Mouse (Mus musculus) ES-Bruce4 (cell line): ENCODE measurements around the gene Padi6. TPM values are rescaled to one million over a fixed set of nuclear protein-coding genes. Genes with fewer than 3 reads are reported as not detected.
A peak's percentile ranks its signal among the peaks of the same experiment; 100 is the strongest.

Experiments
- H3K27ac ChIP-seq: 2 replicates; pipeline ENCODE4 v1.5.1; 2012; ENCODE audit warnings: low read length, inconsistent platforms; ENCODE audit not compliant: insufficient read depth
- H3K27me3 ChIP-seq: 2 replicates; pipeline ENCODE4 v1.6.1; 2012; ENCODE audit warnings: mild to moderate bottlenecking, low read length, inconsistent platforms; ENCODE audit not compliant: control insufficient read depth, poor library complexity, insufficient read depth, severe bottlenecking
- H3K36me3 ChIP-seq: 2 replicates; pipeline ENCODE4 v1.6.1; 2012; ENCODE audit warnings: inconsistent platforms, mild to moderate bottlenecking, low read length, moderate library complexity; ENCODE audit not compliant: control insufficient read depth, poor library complexity, insufficient read depth, severe bottlenecking
- H3K4me1 ChIP-seq: one replicate; pipeline ENCODE4 v1.8.1; 2011; ENCODE audit warnings: low read length; ENCODE audit not compliant: control insufficient read depth, insufficient read depth
- H3K4me3 ChIP-seq: 2 replicates; pipeline ENCODE4 v1.5.1; 2011; ENCODE audit warnings: low read depth, mild to moderate bottlenecking, low read length
- H3K9ac ChIP-seq: 2 replicates; pipeline ENCODE4 v1.6.1; 2012; ENCODE audit warnings: low read depth, mild to moderate bottlenecking, inconsistent platforms; ENCODE audit not compliant: poor library complexity, severe bottlenecking
- H3K9me3 ChIP-seq: replicated peaks from 2 replicates; pipeline ENCODE4 v1.6.1; 2012; ENCODE audit warnings: mild to moderate bottlenecking, low read length, inconsistent platforms; ENCODE audit not compliant: control insufficient read depth, poor library complexity, insufficient read depth, severe bottlenecking
- CTCF ChIP-seq: IDR thresholded peaks from one replicate; pipeline ENCODE4 v1.8.1; 2011; ENCODE audit warnings: low read depth, low read length
- EP300 ChIP-seq: IDR thresholded peaks from 2 replicates; pipeline ENCODE4 v1.6.1; 2011; ENCODE audit warnings: low read depth, low read length; ENCODE audit not compliant: insufficient read depth
- POLR2A ChIP-seq: IDR thresholded peaks from one replicate; pipeline ENCODE4 v1.8.1; 2011; ENCODE audit warnings: low read length; ENCODE audit not compliant: insufficient read depth
- polyA plus RNA-seq: library from polyadenylated mRNA; stranded (reverse); fragments of >200 nt; gene quantifications from 2 replicates; pipeline ENCODE4 v1.2.4, GENCODE M21; 2011; ENCODE audit warnings: low read depth; ENCODE audit not compliant: missing spikeins, insufficient read depth, insufficient read length

Gene Padi6
- polyA plus RNA-seq, 1 experiment: not detected

DNA sequence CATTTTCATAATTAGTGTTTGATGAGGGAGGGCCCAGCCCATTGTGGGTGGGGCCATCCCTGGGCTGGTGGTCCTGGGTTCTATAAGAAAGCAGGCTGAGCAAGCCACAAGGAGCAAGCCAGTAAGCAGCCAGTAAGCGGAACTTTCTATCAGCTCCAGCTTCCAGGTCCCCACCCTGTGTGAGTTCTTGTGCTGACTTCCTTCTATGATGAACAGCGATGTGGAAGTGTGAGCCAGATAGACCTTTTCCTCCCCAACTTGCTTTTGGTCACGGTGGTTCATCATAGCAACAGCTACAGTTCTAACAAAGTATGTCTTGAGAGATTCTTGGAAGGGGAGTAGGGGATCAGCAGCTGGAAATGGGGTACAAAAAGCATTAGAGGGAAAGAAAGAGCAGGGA lies 23.5 kb upstream of the Padi6 start:
- H3K27ac ChIP-seq: no peak overlapping the region
- peaks cover 3% of the 10 kb centered on the region for H3K4me1 ChIP-seq
- H3K36me3 ChIP-seq: no peaks in the 10 kb centered on the region
- TF ChIP-seq POLR2A: no peak
- no peak for TF ChIP-seq CTCF
- TF ChIP-seq EP300: no peak
- no peaks in the 10 kb centered on the region for H3K9me3 ChIP-seq
- no peak overlapping the region for H3K9ac ChIP-seq
- H3K27me3 ChIP-seq: no peaks in the 10 kb centered on the region
- H3K4me3 ChIP-seq: no peak overlapping the region

DNA sequence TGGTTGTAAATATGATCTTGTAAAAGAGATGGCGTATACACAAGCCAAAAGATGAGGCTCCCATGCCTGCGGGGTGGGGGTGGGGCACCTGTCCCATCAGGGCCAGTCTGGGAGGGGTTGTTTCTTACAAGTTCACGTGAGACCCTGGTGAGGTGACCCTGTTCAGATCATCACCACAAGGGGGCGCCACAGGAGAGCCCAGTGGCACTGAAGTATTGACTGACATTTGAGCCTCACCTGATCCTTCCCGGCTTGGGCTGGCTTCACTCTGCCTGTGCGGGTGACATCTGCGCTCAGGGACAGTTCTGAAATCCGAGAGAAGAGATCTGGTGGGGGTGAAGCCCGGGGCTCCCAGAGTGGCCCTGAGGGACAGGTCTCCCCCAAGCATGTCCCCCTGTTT lies 20.7 kb upstream of the Padi6 start:
- Histone ChIP-seq H3K4me3 (no peak overlapping the region), H3K36me3 (no peaks in the 10 kb centered on the region), H3K27ac (no peak overlapping the region), H3K9ac (no peak overlapping the region), H3K27me3 (no peaks in the 10 kb centered on the region), H3K9me3 (no peaks in the 10 kb centered on the region), H3K4me1 (no peaks in the 10 kb centered on the region)
- TF ChIP-seq CTCF (peak; percentile 96), EP300 (no peak; the same call in 1 of the 2 replicates)

DNA sequence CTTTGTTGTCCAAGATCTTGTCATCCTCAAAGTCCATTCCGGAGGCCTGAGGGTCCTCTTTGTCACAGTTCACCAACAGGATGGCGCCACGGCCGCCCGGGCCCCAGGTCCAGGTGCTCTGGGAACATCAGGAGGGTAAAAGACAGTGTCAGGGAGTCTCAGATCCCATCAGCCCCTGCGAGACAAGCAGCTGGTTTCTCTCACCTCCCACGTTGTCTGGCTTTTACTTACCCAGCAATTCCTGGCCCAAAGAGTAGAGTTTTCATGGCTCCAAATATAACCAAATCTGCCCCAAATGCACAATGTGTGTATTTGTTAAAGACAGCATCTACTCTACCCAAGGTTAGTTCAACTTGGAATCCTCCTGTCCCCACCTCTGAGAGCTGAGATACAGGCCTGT lies 19.2 kb upstream of the Padi6 start:
- Histone ChIP-seq H3K36me3 (no peaks in the 10 kb centered on the region), H3K9ac (no peak overlapping the region), H3K27ac (no peak overlapping the region), H3K9me3 (no peaks in the 10 kb centered on the region), H3K4me3 (no peak overlapping the region), H3K4me1 (no peaks in the 10 kb centered on the region), H3K27me3 (no peaks in the 10 kb centered on the region)
- no peak for TF ChIP-seq CTCF

DNA sequence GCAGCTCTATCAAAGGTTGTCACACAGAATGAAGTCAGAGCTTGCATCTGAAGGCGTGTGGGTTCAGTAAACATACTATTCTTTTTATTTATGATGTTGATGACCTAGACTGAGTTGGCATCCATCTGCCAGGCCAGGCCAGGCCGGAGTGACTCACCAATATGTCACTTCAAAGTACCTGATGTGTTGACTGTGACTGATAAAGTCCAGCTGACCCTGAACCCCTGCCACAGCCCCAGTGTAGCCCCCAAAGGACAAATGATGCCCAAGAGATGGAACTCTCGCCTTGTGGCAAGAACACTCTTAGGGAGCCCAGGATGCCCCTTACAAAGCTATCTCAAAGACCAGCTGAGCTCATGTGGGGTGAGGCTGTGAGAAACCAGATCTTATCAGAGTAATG lies 13.4 kb upstream of the Padi6 start:
- no peak for TF ChIP-seq POLR2A
- no peak for TF ChIP-seq EP300
- TF ChIP-seq CTCF: no peak
- Histone ChIP-seq H3K27ac (no peak overlapping the region), H3K4me3 (no peak overlapping the region), H3K9me3 (no peaks in the 10 kb centered on the region), H3K27me3 (no peaks in the 10 kb centered on the region), H3K4me1 (no peaks in the 10 kb centered on the region), H3K36me3 (no peaks in the 10 kb centered on the region), H3K9ac (no peak overlapping the region)

DNA sequence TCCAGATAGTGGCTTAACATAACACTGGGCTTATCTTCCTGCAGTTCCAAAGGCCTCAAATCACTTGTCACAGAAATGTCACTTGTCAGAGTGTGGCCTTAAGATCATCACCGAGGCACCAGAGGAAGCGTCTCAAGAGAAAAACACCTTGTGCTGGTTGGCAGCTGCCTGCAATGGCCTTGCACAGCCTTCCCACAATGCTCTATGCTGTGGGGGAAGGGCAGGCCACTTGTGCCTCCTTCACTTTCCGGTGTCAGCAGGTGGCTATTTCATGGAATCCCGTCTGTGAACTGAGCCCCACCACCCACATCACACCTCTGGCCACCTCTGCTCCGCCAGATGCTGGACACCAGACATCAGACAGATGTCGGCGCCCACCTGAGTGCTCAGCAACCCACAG lies 10.9 kb upstream of the Padi6 start:
- H3K9ac ChIP-seq: no peak overlapping the region
- H3K27ac ChIP-seq: no peak overlapping the region
- no peak overlapping the region for H3K4me3 ChIP-seq
- no peaks in the 10 kb centered on the region for H3K9me3 ChIP-seq
- no peaks in the 10 kb centered on the region for H3K4me1 ChIP-seq
- no peaks in the 10 kb centered on the region for H3K36me3 ChIP-seq
- TF ChIP-seq CTCF (no peak), EP300 (no peak), POLR2A (no peak)
- H3K27me3 ChIP-seq: no peaks in the 10 kb centered on the region

DNA sequence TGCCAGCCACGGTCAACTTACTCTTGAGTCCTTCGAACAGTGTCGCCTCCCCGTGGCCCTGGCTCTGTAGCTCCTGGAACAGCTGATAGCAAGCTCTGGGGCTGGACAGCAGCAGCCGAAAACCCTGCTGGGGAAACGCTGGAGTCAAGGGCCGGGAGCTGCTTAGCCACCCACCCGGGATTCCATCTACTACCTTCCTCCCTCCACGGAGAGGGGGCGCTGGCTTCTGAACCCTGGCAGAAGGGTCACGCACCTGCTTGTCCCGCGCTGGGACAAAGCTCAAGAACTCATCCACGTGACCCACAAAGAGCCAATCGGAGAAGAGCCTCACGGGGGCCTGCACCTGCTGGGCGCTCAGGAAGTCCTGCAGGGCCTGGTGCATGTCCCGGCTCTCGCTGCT lies 7.9 kb upstream of the Padi6 start:
- Histone ChIP-seq H3K9ac (no peak overlapping the region), H3K27me3 (no peaks in the 10 kb centered on the region), H3K27ac (no peak overlapping the region), H3K36me3 (no peaks in the 10 kb centered on the region), H3K4me1 (no peaks in the 10 kb centered on the region), H3K9me3 (no peaks in the 10 kb centered on the region), H3K4me3 (peak overlapping the region; percentile 27; the same call in 1 of the 2 replicates)
- TF ChIP-seq POLR2A: no peak
- TF ChIP-seq CTCF: no peak
- no peak for TF ChIP-seq EP300
